Mouse (Mus musculus) heart, embryonic 16.5 days (tissue): ENCODE results near the gene Zfp536. TPM values are rescaled to one million over a fixed set of nuclear protein-coding genes. Genes with fewer than 3 reads are reported as not detected.

Experiments used
- ATAC-seq: fragments of 200-750 bp; cut with Nextera tagmentation; replicated peaks from 2 replicates; pipeline ENCODE4 v1.8.0; 2017; ENCODE audit warnings: moderate number of reproducible peaks; ENCODE audit not compliant: insufficient read depth, low FRiP score; ENCODE audit errors: extremely low read depth
- H3K27ac ChIP-seq: fragments of 300-500 bp; sonication (generic); 2 replicates; pipeline ENCODE4 v1.5.1; 2014; ENCODE audit warnings: mild to moderate bottlenecking, low read length, control low read depth, moderate library complexity
- H3K27me3 ChIP-seq: fragments of 300-500 bp; sonication (generic); 2 replicates; pipeline ENCODE4 v1.6.1; 2014; ENCODE audit warnings: low read length, mixed read lengths; ENCODE audit not compliant: control insufficient read depth, insufficient read depth
- H3K36me3 ChIP-seq: fragments of 300-500 bp; sonication (generic); 2 replicates; pipeline ENCODE4 v1.6.1; 2014; ENCODE audit not compliant: control insufficient read depth, insufficient read depth
- H3K4me1 ChIP-seq: fragments of 300-500 bp; sonication (generic); 2 replicates; pipeline ENCODE4 v1.6.1; 2014; ENCODE audit warnings: low read length, mixed read lengths; ENCODE audit not compliant: control insufficient read depth, insufficient read depth
- H3K4me2 ChIP-seq: fragments of 300-500 bp; sonication (generic); 2 replicates; pipeline ENCODE4 v1.6.1; 2014; ENCODE audit warnings: low read depth, mild to moderate bottlenecking, control low read depth, low read length
- H3K4me3 ChIP-seq: fragments of 300-500 bp; sonication (generic); 2 replicates; pipeline ENCODE4 v1.5.1; 2014; ENCODE audit warnings: mild to moderate bottlenecking, control low read depth, low read length
- H3K9ac ChIP-seq: fragments of 300-500 bp; sonication (generic); 2 replicates; pipeline ENCODE4 v1.6.1; 2014; ENCODE audit warnings: low read length, control low read depth
- H3K9me3 ChIP-seq: fragments of 300-500 bp; sonication (generic); replicated peaks from 2 replicates; pipeline ENCODE4 v1.6.1; 2016; ENCODE audit warnings: low read length; ENCODE audit not compliant: control insufficient read depth
- WGBS: fragments of 180-500 bp; shearing (Covaris S2); extraction: QIAGEN DNeasy Blood & Tissue Kit; methylation state at CpG from one replicate; pipeline ENCODE4 v1.1.7; 2014; 5-methylcytosine and 5-hydroxymethylcytosine counted together
- polyA plus RNA-seq: library from polyadenylated mRNA; unstranded; fragments of >200 nt; fragmentation: Nextera tagmentation; extraction: Ambion mirVana; gene quantifications from 2 replicates; pipeline ENCODE4 v1.2.1, GENCODE M21; 2015

Gene Zfp536
- polyA plus RNA-seq, 1 experiment from 2014 or later, result 4.7 TPM

DNA sequence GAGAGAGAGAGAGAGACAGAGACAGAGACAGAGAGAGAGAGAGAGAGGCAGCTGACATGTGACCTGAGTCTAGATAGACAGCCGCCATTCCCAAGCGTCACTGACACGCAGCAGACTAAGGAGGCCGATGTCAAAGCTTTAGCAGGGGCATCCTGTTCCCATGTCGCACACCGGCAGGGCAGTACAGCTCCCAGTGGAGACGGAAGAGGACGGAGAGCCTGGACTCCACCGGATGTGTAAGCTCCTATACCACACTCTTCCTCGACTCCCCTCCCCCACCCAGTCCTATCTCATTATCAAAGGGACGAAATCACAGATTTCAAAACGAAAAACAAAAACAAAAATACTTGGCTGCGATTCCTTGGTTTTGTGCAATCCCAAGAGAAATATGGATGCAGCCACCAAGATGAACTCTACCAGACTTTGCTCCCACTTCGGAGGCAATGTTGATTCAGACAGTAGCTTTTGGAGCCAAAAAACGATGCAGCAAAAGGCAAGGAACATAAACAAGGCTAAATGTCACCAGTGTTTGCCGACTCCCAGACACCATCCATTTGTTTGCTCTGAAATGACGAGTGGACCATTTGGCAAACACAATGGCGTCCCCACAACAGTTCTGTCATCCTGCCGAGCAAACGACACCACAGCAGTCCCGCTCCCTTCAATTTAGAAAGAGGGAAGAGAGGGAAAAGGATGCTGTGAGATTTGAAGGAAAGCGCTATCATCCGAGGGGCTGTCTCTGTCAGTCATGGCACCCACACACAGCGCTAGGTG is 299.9 kb downstream of the Zfp536 start:
- Histone ChIP-seq H3K36me3 (no peaks in the 10 kb centered on the region), H3K27ac (no peak overlapping the region), H3K4me3 (no peak overlapping the region), H3K27me3 (no peaks in the 10 kb centered on the region), H3K4me1 (no peaks in the 10 kb centered on the region), H3K9ac (no peak overlapping the region), H3K9me3 (no peaks in the 10 kb centered on the region), H3K4me2 (no peak overlapping the region)
- 53% methylated on average over 24 of the region's 24 CpGs for WGBS
- no peak for ATAC-seq

DNA sequence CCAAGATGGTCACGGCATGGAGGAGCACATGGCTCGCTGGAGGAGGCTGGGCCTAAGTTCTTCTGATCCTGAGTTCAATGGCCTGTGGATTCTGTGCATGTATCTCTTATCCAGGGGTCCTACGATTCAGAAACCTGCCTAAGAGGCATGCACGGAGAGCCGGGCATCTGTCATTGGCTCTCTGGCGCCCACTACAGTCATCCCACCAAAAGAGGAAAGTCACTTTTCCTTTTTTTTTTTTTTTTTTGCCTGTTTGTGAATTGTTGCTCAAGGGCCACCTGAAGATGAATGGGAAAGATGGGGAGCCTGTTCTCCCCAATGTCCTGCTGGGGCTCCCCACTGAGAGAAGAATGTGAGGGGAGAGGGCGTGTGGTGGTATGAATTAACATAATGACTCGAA is 301.7 kb downstream of the Zfp536 start:
- no peak overlapping the region for H3K9ac ChIP-seq
- H3K4me3 ChIP-seq, result no peak overlapping the region
- H3K27me3 ChIP-seq, result no peaks in the 10 kb centered on the region
- ATAC-seq, result no peak
- no peaks in the 10 kb centered on the region for H3K36me3 ChIP-seq
- no peaks in the 10 kb centered on the region for H3K9me3 ChIP-seq
- H3K4me2 ChIP-seq, result no peak overlapping the region
- H3K4me1 ChIP-seq, result no peaks in the 10 kb centered on the region
- WGBS, result 58% methylated on average over 8 of the region's 8 CpGs
- H3K27ac ChIP-seq, result no peak overlapping the region

DNA sequence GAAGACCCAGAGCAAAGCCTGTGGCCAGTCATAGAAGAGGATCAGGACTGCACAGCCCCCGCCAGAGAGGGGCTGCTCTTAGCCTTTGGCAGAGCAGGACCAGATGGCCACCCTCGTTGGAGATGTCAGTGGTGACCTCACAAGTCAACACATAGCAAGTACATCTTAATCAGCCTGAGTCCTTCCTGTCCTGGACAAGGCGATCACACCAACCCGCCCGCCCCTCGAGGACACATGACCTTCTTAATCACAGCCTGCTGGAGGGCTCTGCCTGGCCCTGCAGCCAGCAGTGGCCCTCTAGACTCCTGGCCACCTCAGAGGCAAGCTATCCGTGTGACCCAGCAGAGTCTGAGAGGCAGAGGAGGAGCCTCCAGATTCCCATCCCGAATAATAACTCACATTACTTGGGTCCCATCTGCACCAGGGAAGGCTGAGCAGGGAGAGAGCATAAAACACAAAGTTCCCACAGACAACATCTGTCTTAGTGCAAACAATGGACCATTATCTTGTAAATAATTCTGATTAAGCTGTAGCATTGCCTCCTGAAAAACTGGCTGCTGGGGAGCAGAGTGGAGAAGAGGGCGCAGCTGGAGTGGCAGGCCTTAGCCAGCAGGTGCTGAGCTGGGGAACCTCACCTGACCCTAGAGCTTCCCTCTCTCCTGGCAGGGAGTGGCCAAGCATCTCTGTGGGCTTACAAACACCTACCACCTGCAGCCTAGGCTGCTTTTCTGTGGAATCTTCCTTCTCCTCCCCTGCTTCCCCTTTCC is 306.8 kb downstream of the Zfp536 start:
- Histone ChIP-seq H3K4me1 (no peaks in the 10 kb centered on the region), H3K36me3 (no peaks in the 10 kb centered on the region), H3K4me3 (no peak overlapping the region), H3K27me3 (no peaks in the 10 kb centered on the region), H3K9me3 (no peaks in the 10 kb centered on the region), H3K9ac (no peak overlapping the region), H3K27ac (no peak overlapping the region), H3K4me2 (no peak overlapping the region)
- 27% methylated on average over 9 of the region's 9 CpGs for WGBS
- no peak for ATAC-seq

DNA sequence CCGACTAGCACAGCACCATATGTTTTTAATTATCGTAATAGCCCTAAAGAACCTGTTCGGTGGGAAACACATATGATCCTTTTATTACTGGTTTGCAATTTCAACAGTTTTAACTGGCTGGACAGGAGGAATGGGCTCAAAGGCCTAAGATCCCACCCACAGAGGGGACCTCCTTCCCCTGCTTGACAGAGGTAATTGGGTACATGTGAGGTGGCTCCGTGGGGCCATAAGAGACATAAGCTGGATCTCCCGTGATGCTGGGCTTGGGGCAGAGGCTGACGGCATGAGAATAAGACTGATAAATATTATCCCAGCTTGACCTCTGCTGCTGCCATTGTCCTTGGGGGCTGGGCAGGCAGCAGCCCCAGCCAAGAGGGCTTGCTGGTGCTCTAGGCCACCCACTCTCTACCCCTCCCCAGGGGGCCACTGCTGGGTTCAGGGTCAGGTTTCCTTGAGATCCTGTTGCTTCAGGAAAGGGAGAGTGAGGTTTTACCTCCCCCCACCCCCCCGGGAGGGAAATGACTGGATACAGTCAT is 309.2 kb downstream of the Zfp536 start:
- no peaks in the 10 kb centered on the region for H3K9me3 ChIP-seq
- 50% methylated on average over 7 of the region's 7 CpGs for WGBS

DNA sequence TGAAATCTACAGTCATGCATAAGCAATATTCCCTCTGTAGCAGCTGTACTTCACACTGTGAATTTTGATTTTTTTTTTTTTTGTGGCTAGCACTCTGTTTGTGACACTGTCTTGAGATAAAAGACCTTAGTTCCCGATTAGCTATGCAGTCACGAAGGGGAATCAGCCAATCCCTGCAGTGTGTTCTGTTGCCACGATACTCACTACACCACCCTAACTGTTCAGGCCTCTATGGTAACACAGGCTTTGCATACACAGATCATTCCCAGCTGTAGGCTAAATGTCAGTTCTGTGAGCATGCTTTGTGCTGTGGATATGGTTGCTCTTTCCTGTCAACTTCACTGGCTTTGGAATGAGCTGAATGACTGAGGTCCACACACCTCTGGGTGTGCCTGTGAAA is 325.9 kb downstream of the Zfp536 start:
- Histone ChIP-seq H3K4me3 (no peak overlapping the region), H3K9me3 (0 out of 2 replicates have a peak, but pooled peaks cover 2% of the 10 kb centered on the region), H3K27me3 (no peaks in the 10 kb centered on the region), H3K4me1 (no peaks in the 10 kb centered on the region), H3K4me2 (no peak overlapping the region), H3K27ac (no peak overlapping the region), H3K9ac (no peak overlapping the region), H3K36me3 (no peaks in the 10 kb centered on the region)
- no peak for ATAC-seq
- 83% methylated on average over 3 of the region's 3 CpGs for WGBS

More for the DNA sequence above, 309.2 kb downstream of the Zfp536 start:
- Histone ChIP-seq H3K27ac (no peak overlapping the region), H3K36me3 (no peaks in the 10 kb centered on the region), H3K4me3 (no peak overlapping the region), H3K4me2 (no peak overlapping the region), H3K9ac (no peak overlapping the region), H3K27me3 (no peaks in the 10 kb centered on the region), H3K4me1 (no peaks in the 10 kb centered on the region)
- no peak for ATAC-seq

DNA sequence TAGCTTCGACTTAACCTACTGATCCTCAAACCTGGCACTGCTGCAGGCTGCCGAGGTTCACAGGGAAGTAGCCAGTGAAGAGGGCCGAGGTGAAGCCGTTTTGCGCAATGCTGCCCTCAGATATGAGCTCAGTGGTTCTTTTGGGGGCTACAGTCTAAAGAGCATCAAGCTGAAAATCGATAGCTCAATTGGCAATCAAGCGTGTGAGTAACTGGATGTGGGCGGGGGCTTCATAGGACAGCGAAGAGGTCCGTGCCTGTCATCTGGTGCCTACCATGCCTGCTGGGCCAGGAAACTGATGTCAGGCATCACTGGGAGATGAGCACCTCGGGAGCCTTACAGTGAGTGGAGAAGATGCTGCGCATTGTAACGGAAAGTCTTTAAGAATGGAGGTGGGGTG is 333.5 kb downstream of the Zfp536 start:
- no peak overlapping the region for H3K9ac ChIP-seq
- H3K36me3 ChIP-seq, result no peaks in the 10 kb centered on the region
- no peak overlapping the region for H3K4me2 ChIP-seq
- ATAC-seq, result no peak
- no peaks in the 10 kb centered on the region for H3K27me3 ChIP-seq
- H3K9me3 ChIP-seq, result 0 out of 2 replicates have a peak, but pooled peaks cover 2% of the 10 kb centered on the region
- no peak overlapping the region for H3K4me3 ChIP-seq
- H3K27ac ChIP-seq, result no peak overlapping the region
- 73% methylated on average over 13 of the region's 13 CpGs for WGBS
- no peaks in the 10 kb centered on the region for H3K4me1 ChIP-seq

DNA sequence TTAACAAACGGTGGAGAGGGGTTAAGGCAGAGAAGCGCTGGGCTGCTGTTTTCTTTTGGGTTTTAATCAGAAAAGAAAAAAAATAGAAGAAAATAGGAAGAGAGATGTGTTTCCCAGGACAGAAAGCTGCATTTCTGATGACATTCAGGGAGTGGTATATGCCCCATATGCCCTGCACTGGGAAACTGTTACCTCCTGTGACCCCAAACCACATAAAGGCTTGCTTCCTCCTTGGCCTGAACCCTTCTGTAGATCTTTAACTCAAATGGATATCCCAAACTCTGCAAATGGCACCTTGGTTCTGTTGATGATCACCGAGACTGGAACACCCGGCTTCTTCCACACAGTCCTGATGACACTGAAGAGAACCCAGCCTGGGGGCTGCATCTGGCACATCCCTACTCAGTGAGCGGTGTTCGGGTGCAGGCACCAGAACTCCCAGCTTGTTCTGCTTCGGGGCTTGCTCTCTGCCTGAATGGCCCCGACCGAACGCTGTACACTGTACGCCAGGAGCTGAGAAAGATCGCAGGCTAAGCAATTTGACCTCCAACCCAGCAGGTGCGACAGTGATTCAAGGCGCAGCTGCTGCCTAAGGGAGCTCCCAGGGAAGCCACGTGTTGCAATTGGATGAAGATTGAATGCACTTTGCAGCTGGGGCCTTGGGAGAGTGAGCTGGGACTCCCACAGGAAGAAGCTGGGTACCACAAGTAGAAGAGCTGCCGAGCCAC is 334.2 kb downstream of the Zfp536 start:
- 0 out of 2 replicates have a peak, but pooled peaks cover 2% of the 10 kb centered on the region for H3K9me3 ChIP-seq
- ATAC-seq, result no peak
- no peaks in the 10 kb centered on the region for H3K27me3 ChIP-seq
- H3K36me3 ChIP-seq, result no peaks in the 10 kb centered on the region
- no peak overlapping the region for H3K27ac ChIP-seq
- 70% methylated on average over 16 of the region's 16 CpGs for whole genome bisulfite sequencing
- H3K9ac ChIP-seq, result no peak overlapping the region
- no peak overlapping the region for H3K4me3 ChIP-seq
- no peaks in the 10 kb centered on the region for H3K4me1 ChIP-seq
- H3K4me2 ChIP-seq, result no peak overlapping the region

DNA sequence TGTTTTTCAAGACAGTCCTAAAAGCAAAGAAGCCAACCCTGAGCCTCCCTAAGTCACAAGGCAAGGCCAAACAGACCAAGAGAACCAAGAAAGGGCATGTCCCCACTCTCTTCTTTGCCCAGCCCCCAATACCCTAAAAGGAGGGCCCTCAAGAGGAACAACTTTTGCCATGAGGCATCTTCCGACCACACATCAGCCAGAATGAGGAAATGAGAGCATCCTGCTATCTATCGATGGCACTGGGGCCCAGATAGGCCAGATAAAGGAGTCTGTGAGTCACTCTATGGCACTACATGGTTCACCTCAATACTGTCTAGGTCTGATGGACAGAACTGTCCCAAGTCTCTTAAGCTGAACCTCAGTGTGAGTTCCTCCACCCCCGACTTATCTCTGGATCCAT is 335.6 kb downstream of the Zfp536 start:
- no peaks in the 10 kb centered on the region for H3K27me3 ChIP-seq
- H3K9ac ChIP-seq, result no peak overlapping the region
- H3K27ac ChIP-seq, result no peak overlapping the region
- 63% methylated on average over 3 of the region's 3 CpGs for WGBS
- H3K4me1 ChIP-seq, result no peaks in the 10 kb centered on the region
- no peaks in the 10 kb centered on the region for H3K36me3 ChIP-seq
- H3K4me2 ChIP-seq, result no peak overlapping the region
- no peaks in the 10 kb centered on the region for H3K9me3 ChIP-seq
- no peak for ATAC-seq
- H3K4me3 ChIP-seq, result no peak overlapping the region
